Mouse (Mus musculus) embryonic facial prominence, embryonic 14.5 days (tissue): ENCODE results near the gene Vps53. TPM values are rescaled to one million over a fixed set of nuclear protein-coding genes. Genes with fewer than 3 reads are reported as not detected.
A peak's percentile ranks its signal among the peaks of the same experiment; 100 is the strongest.
"Not testable (repeated sequence)": the region's sequence is repeated elsewhere in the genome, so short reads cannot be mapped to it uniquely, and the experiment has no call there.

Experiments
- ATAC-seq: fragments of 200-750 bp; cut with Nextera tagmentation; 2 replicates; pipeline ENCODE4 v1.8.0; 2017; ENCODE audit warnings: low read depth, moderate number of reproducible peaks, moderate TSS enrichment
- DNase-seq: peaks from one replicate; pipeline ENCODE4 v3.0.0-alpha.2; 2015; ENCODE audit warnings: low spot score
- H3K27ac ChIP-seq: fragments of 300-500 bp; sonication (generic); replicated peaks from 2 replicates; pipeline ENCODE4 v1.5.1; 2014; ENCODE audit warnings: low read depth, mild to moderate bottlenecking, low read length, moderate library complexity
- H3K27me3 ChIP-seq: fragments of 300-500 bp; sonication (generic); replicated peaks from 2 replicates; pipeline ENCODE4 v1.6.1; 2014; ENCODE audit warnings: low read length; ENCODE audit not compliant: control insufficient read depth, insufficient read depth
- H3K36me3 ChIP-seq: fragments of 300-500 bp; sonication (generic); 2 replicates; pipeline ENCODE4 v1.6.1; 2014; ENCODE audit warnings: low read length, mixed read lengths; ENCODE audit not compliant: control insufficient read depth, insufficient read depth
- H3K4me1 ChIP-seq: fragments of 300-500 bp; sonication (generic); 2 replicates; pipeline ENCODE4 v1.6.1; 2014; ENCODE audit warnings: antibody characterized with exemption, low read length; ENCODE audit not compliant: control insufficient read depth, insufficient read depth
- H3K4me2 ChIP-seq: fragments of 300-500 bp; sonication (generic); 2 replicates; pipeline ENCODE4 v1.6.1; 2014; ENCODE audit warnings: low read depth, mild to moderate bottlenecking, low read length, moderate library complexity, mixed read lengths
- H3K4me3 ChIP-seq: fragments of 300-500 bp; sonication (generic); 2 replicates; pipeline ENCODE4 v1.5.1; 2014; ENCODE audit warnings: low read depth, mild to moderate bottlenecking, low read length
- H3K9ac ChIP-seq: fragments of 300-500 bp; sonication (generic); 2 replicates; pipeline ENCODE4 v1.6.1; 2014; ENCODE audit warnings: low read depth, mild to moderate bottlenecking, low read length, moderate library complexity, mixed read lengths
- H3K9me3 ChIP-seq: fragments of 300-500 bp; sonication (generic); 2 replicates; pipeline ENCODE4 v1.6.1; 2016; ENCODE audit warnings: low read length; ENCODE audit not compliant: control insufficient read depth
- WGBS: fragments of 180-500 bp; shearing (Covaris S2); extraction: QIAGEN DNeasy Blood & Tissue Kit; methylation state at CpG from one replicate; pipeline ENCODE4 v1.1.7; 2014; 5-methylcytosine and 5-hydroxymethylcytosine counted together
- polyA plus RNA-seq: library from polyadenylated mRNA; unstranded; fragments of >200 nt; fragmentation: Nextera tagmentation; extraction: Ambion mirVana; gene quantifications from 2 replicates; pipeline ENCODE4 v1.2.1, GENCODE M21; 2014

Gene Vps53
- polyA plus RNA-seq, 1 experiment from 2014 or later: 32.4 TPM

GRCm38 (mm10) chr11:76015251-76015650 is 164.2 kb downstream of the Vps53 start:
- H3K27ac ChIP-seq: no peak overlapping the region
- ATAC-seq (no peak), DNase-seq (no peak)
- peaks cover 11% of the 10 kb centered on the region; the same call in 1 of the 2 replicates for H3K36me3 ChIP-seq
- no peak overlapping the region for H3K4me2 ChIP-seq
- WGBS: 88% methylated on average over 6 of the region's 6 CpGs
- no peaks in the 10 kb centered on the region for H3K27me3 ChIP-seq
- H3K9me3 ChIP-seq: no peaks in the 10 kb centered on the region
- H3K9ac ChIP-seq: no peak overlapping the region
- no peaks in the 10 kb centered on the region for H3K4me1 ChIP-seq
- H3K4me3 ChIP-seq: no peak overlapping the region

GRCm38 (mm10) chr11:76010838-76011624 is 168.4 kb downstream of the Vps53 start:
- Histone ChIP-seq H3K4me2 (no peak overlapping the region), H3K27me3 (no peaks in the 10 kb centered on the region), H3K36me3 (no peaks in the 10 kb centered on the region), H3K9ac (no peak overlapping the region), H3K27ac (no peak overlapping the region), H3K4me3 (no peak overlapping the region), H3K4me1 (no peaks in the 10 kb centered on the region), H3K9me3 (no peaks in the 10 kb centered on the region)
- DNase-seq (no peak), ATAC-seq (no peak)
- WGBS: 77% methylated on average over 9 of the region's 9 CpGs

GRCm38 (mm10) chr11:76009101-76009500 is 170.3 kb downstream of the Vps53 start:
- WGBS: 77% methylated on average over 6 of the region's 6 CpGs
- ATAC-seq (no peak), DNase-seq (no peak)
- no peak overlapping the region for H3K4me2 ChIP-seq
- H3K27me3 ChIP-seq: no peaks in the 10 kb centered on the region
- H3K27ac ChIP-seq: no peak overlapping the region
- no peaks in the 10 kb centered on the region for H3K9me3 ChIP-seq
- H3K4me3 ChIP-seq: no peak overlapping the region
- no peaks in the 10 kb centered on the region for H3K4me1 ChIP-seq
- no peaks in the 10 kb centered on the region for H3K36me3 ChIP-seq
- no peak overlapping the region for H3K9ac ChIP-seq

- Histone ChIP-seq H3K9ac (no peak overlapping the region), H3K36me3 (no peaks in the 10 kb centered on the region), H3K9me3 (no peaks in the 10 kb centered on the region), H3K27ac (no peak overlapping the region), H3K4me1 (no peaks in the 10 kb centered on the region), H3K4me2 (no peak overlapping the region), H3K4me3 (no peak overlapping the region), H3K27me3 (no peaks in the 10 kb centered on the region)
- WGBS: 83% methylated on average over 2 of the region's 2 CpGs
- no peak for ATAC-seq
- DNase-seq: no peak
Measured at GRCm38 (mm10) chr11:76008162-76008561, 171.3 kb downstream of the Vps53 start.

- not testable (repeated sequence) for H3K27ac ChIP-seq, H3K9ac ChIP-seq, H3K9me3 ChIP-seq, H3K36me3 ChIP-seq, H3K4me1 ChIP-seq, H3K4me3 ChIP-seq, ATAC-seq, DNase-seq, H3K27me3 ChIP-seq, H3K4me2 ChIP-seq
- 90% methylated on average over 7 of the region's 7 CpGs for WGBS
Measured at GRCm38 (mm10) chr11:76004276-76004675, 175.2 kb downstream of the Vps53 start.

GRCm38 (mm10) chr11:76001237-76001878 is 178.1 kb downstream of the Vps53 start:
- H3K9ac ChIP-seq: no peak overlapping the region
- H3K36me3 ChIP-seq: no peaks in the 10 kb centered on the region
- ATAC-seq: no peak
- H3K4me3 ChIP-seq: no peak overlapping the region
- peak; percentile 32 for DNase-seq
- H3K27ac ChIP-seq: no peak overlapping the region
- no peaks in the 10 kb centered on the region for H3K9me3 ChIP-seq
- 44% methylated on average over 3 of the region's 3 CpGs for WGBS
- 0 out of 2 replicates have a peak, but pooled peaks cover 4% of the 10 kb centered on the region for H3K4me1 ChIP-seq
- H3K4me2 ChIP-seq: no peak overlapping the region
- no peaks in the 10 kb centered on the region; the same call in 1 of the 2 replicates for H3K27me3 ChIP-seq

GRCm38 (mm10) chr11:76000701-76001100 is 178.7 kb downstream of the Vps53 start:
- Histone ChIP-seq H3K9me3 (no peaks in the 10 kb centered on the region), H3K4me2 (no peak overlapping the region), H3K4me3 (no peak overlapping the region), H3K27me3 (no peaks in the 10 kb centered on the region; the same call in 1 of the 2 replicates), H3K27ac (no peak overlapping the region), H3K9ac (no peak overlapping the region), H3K4me1 (0 out of 2 replicates have a peak, but pooled peaks cover 4% of the 10 kb centered on the region), H3K36me3 (no peaks in the 10 kb centered on the region)
- WGBS: 78% methylated on average over 5 of the region's 5 CpGs
- DNase-seq (no peak), ATAC-seq (no peak)

- no peaks in the 10 kb centered on the region for H3K36me3 ChIP-seq
- peak within 1 kb of the TSS; percentile 61 for H3K9ac ChIP-seq
- peak; percentile 90 for ATAC-seq
- 0 out of 2 replicates have a peak, but pooled peaks cover 4% of the 10 kb centered on the region for H3K4me1 ChIP-seq
- no peak within 1 kb of the TSS for H3K27ac ChIP-seq
- WGBS: 11% methylated on average over 34 of the region's 36 CpGs
- H3K4me3 ChIP-seq: peak within 1 kb of the TSS; percentile 50
- no peaks in the 10 kb centered on the region; the same call in 1 of the 2 replicates for H3K27me3 ChIP-seq
- DNase-seq: peak; percentile 89
- peak within 1 kb of the TSS; percentile 79 for H3K4me2 ChIP-seq
- no peaks in the 10 kb centered on the region for H3K9me3 ChIP-seq
Measured at GRCm38 (mm10) chr11:75999440-76000155, 179.8 kb downstream of the Vps53 start, which contains the start of gene 1700016K19Rik. 1700016K19Rik (plus strand) TSS chr11:75999912.
